Mouse (Mus musculus) olfactory bulb, adult 2 months (tissue): ENCODE data around the gene Pgc. TPM values are rescaled to one million over a fixed set of nuclear protein-coding genes. Genes with fewer than 3 reads are reported as not detected.

Source experiments
- H3K27ac ChIP-seq: fragments of 200-500 bp; 2 replicates; pipeline ENCODE4 v1.5.1; 2012; ENCODE audit warnings: low read depth, low read length; ENCODE audit not compliant: insufficient read depth
- H3K4me1 ChIP-seq: fragments of 200-500 bp; 2 replicates; pipeline ENCODE4 v1.6.1; 2012; ENCODE audit warnings: low read length; ENCODE audit not compliant: control insufficient read depth, insufficient read depth
- H3K4me3 ChIP-seq: fragments of 200-500 bp; 2 replicates; pipeline ENCODE4 v1.5.1; 2012; ENCODE audit warnings: mild to moderate bottlenecking, low read depth, low read length, moderate library complexity; ENCODE audit not compliant: insufficient read depth
- CTCF ChIP-seq: fragments of 200-500 bp; IDR thresholded peaks from 2 replicates; pipeline ENCODE4 v1.5.1; 2012; ENCODE audit warnings: low read depth, mild to moderate bottlenecking, low read length, moderate library complexity; ENCODE audit not compliant: insufficient read depth
- POLR2A ChIP-seq: fragments of 200-500 bp; IDR thresholded peaks from 2 replicates; pipeline ENCODE4 v1.6.1; 2012; ENCODE audit warnings: mild to moderate bottlenecking, low read depth, low read length, moderate library complexity; ENCODE audit not compliant: insufficient read depth
- WGBS: fragments of 180-500 bp; shearing (Covaris S2); methylation state at CpG from one replicate; pipeline ENCODE4 v1.1.7; 2018; 5-methylcytosine and 5-hydroxymethylcytosine counted together
- polyA plus RNA-seq: library from polyadenylated mRNA; stranded (reverse); fragments of >200 nt; gene quantifications from 2 replicates; pipeline ENCODE4 v1.2.4, GENCODE M21; 2012; ENCODE audit warnings: low replicate concordance; ENCODE audit not compliant: missing spikeins, insufficient read depth, insufficient read length

The Pgc gene
- polyA plus RNA-seq, 1 experiment, result not detected

GRCm38 (mm10) chr17:47767456-47768141 is 41.0 kb downstream of the Pgc start:
- 57% methylated on average over 14 of the region's 17 CpGs for WGBS
- peaks cover 15% of the 10 kb centered on the region for H3K4me1 ChIP-seq
- H3K27ac ChIP-seq, result no peak overlapping the region
- no peak overlapping the region for H3K4me3 ChIP-seq
- TF ChIP-seq POLR2A, result no peak
- no peak for TF ChIP-seq CTCF

GRCm38 (mm10) chr17:47768707-47769276 is 42.1 kb downstream of the Pgc start:
- TF ChIP-seq POLR2A (no peak), CTCF (no peak)
- H3K4me1 ChIP-seq, result peaks cover 7% of the 10 kb centered on the region; the same call in 1 of the 2 replicates
- no peak overlapping the region for H3K27ac ChIP-seq
- 62% methylated on average over 12 of the region's 12 CpGs for WGBS
- no peak overlapping the region for H3K4me3 ChIP-seq

- peaks cover 4% of the 10 kb centered on the region; the same call in 1 of the 2 replicates for H3K4me1 ChIP-seq
- no peak overlapping the region for H3K27ac ChIP-seq
- WGBS, result 89% methylated on average over 11 of the region's 11 CpGs
- H3K4me3 ChIP-seq, result no peak overlapping the region
- TF ChIP-seq POLR2A (no peak), CTCF (no peak)
Measured at GRCm38 (mm10) chr17:47769389-47770299, 43.0 kb downstream of the Pgc start.

- Histone ChIP-seq H3K27ac (no peak overlapping the region), H3K4me1 (peaks cover 4% of the 10 kb centered on the region; the same call in 1 of the 2 replicates), H3K4me3 (no peak overlapping the region)
- 74% methylated on average over 6 of the region's 6 CpGs for WGBS
- TF ChIP-seq CTCF, result no peak
- TF ChIP-seq POLR2A, result no peak
Measured at GRCm38 (mm10) chr17:47773604-47774003, 47.0 kb downstream of the Pgc start.

GRCm38 (mm10) chr17:47777141-47777540 is 50.5 kb downstream of the Pgc start:
- Histone ChIP-seq H3K4me3 (no peak overlapping the region), H3K27ac (no peak overlapping the region)
- 67% methylated on average over 2 of the region's 2 CpGs for WGBS

GRCm38 (mm10) chr17:47780470-47780869 is 53.8 kb downstream of the Pgc start:
- WGBS, result 86% methylated on average over 10 of the region's 10 CpGs
- TF ChIP-seq CTCF (no peak), POLR2A (no peak)
- Histone ChIP-seq H3K4me1 (no peaks in the 10 kb centered on the region; the same call in 1 of the 2 replicates), H3K27ac (no peak overlapping the region), H3K4me3 (no peak overlapping the region)

More at GRCm38 (mm10) chr17:47777141-47777540, 50.5 kb downstream of the Pgc start:
- no peaks in the 10 kb centered on the region for H3K4me1 ChIP-seq
- TF ChIP-seq POLR2A (no peak), CTCF (no peak)

- H3K4me3 ChIP-seq, result no peak overlapping the region
- H3K27ac ChIP-seq, result no peak overlapping the region
- 84% methylated on average over 3 of the region's 3 CpGs for WGBS
- no peaks in the 10 kb centered on the region; the same call in 1 of the 2 replicates for H3K4me1 ChIP-seq
- TF ChIP-seq POLR2A (no peak), CTCF (no peak)
Measured at GRCm38 (mm10) chr17:47782486-47782885, 55.8 kb downstream of the Pgc start.

GRCm38 (mm10) chr17:47783445-47784223 is 57.0 kb downstream of the Pgc start:
- Histone ChIP-seq H3K4me3 (no peak overlapping the region), H3K27ac (no peak overlapping the region), H3K4me1 (no peaks in the 10 kb centered on the region; the same call in 1 of the 2 replicates)
- 91% methylated on average over 8 of the region's 8 CpGs for WGBS
- TF ChIP-seq POLR2A, result no peak
- no peak for TF ChIP-seq CTCF

Other genes with a start within 250 kb of the Pgc start
- gene Taf8, start 224.6 kb upstream of the Pgc start, polyA plus RNA-seq, result not detected in 2 replicates
- 292 and 423 TPM in 2 replicates for gene Ccnd3, start 221.8 kb upstream of the Pgc start, polyA plus RNA-seq
- not detected in 2 replicates for gene Bysl, start 115.3 kb upstream of the Pgc start, polyA plus RNA-seq
- not detected in 2 replicates for gene Med20, start 115.3 kb upstream of the Pgc start, polyA plus RNA-seq
- gene Gm20517, start 115.3 kb upstream of the Pgc start, polyA plus RNA-seq, result not detected in 2 replicates
- gene Usp49, start 96.2 kb upstream of the Pgc start, polyA plus RNA-seq, result not detected in 2 replicates
- gene Tomm6, start 38.5 kb upstream of the Pgc start, polyA plus RNA-seq, result not detected in 2 replicates
- gene Frs3, start 37.8 kb upstream of the Pgc start, polyA plus RNA-seq, result not detected in 2 replicates
- not detected in 2 replicates for gene Gm21981, start 32.4 kb upstream of the Pgc start, polyA plus RNA-seq
- not detected in 2 replicates for gene Prickle4, start 32.1 kb upstream of the Pgc start, polyA plus RNA-seq
- gene Tfeb, start 10.2 kb downstream of the Pgc start, polyA plus RNA-seq, result not detected in 2 replicates
- gene Mdfi, start 107.8 kb downstream of the Pgc start, polyA plus RNA-seq, result not detected in 2 replicates
- gene Foxp4, start 197.8 kb downstream of the Pgc start, polyA plus RNA-seq, result not detected in 2 replicates